Mouse (Mus musculus): Measurements from ENCODE around the gene Zfp583. TPM values are rescaled to one million over a fixed set of nuclear protein-coding genes. Genes with fewer than 3 reads are reported as not detected.
"Not testable (repeated sequence)": the region's sequence is repeated elsewhere in the genome, so short reads cannot be mapped to it uniquely, and the experiment has no call there.

Gene Zfp583
- 5.6 and 6.9 TPM in 2 replicates for polyA plus RNA-seq (2012; rRNA removed)

DNA sequence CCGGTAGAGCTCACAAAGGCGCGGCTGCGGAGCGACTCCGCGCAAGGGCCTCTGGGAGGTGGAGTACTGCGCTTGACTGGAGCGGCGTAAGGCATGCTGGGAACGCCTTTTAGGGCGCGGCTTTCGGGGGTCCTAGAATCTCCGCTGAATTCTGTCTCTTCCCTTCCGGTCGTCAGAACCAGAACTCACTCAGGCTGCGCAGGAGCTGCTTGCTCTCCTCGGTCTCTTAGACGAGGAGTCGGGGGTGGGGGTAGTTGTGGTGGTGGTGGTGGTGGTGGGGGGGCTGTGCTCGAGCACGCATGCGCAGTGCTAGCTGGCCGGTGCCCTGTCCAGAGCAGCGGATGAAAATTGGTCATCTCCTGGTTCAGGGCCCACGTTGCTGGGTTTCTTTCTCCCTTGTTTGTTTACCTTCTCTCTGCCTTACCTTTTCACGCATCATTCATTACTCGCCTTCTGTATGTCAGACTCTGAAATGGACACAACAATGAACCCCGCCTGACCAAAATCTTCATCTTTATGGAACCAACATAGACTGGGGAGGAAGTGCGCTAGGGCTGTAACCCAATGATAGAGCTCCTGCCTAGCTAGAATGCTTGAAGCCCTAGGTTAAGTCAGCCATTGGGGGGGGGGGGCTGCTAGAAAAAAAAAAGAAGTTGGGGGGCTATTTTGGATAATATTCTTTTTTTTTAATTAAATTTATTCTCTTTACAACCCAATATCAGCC, at the start of gene Zfp583:
TSS of gene Zfp583 (minus strand) at position 53 of the 724 bp plus-strand sequence.
- Histone ChIP-seq H3K27me3 (ENCODE audit: control insufficient read depth, insufficient read depth, low read length) (no peaks in the 10 kb centered on the region), H3K4me3 (replicated peaks; ENCODE audit: insufficient read depth, low read depth, low read length) (peak within 1 kb of the TSS; percentile 99), H3K4me1 (ENCODE audit: control insufficient read depth, insufficient read depth, low read length) (peaks cover 4% of the 10 kb centered on the region; the same call in 1 of the 2 replicates), H3K27ac (ENCODE audit: insufficient read depth, low read length) (peak within 1 kb of the TSS; percentile 82)
- TF ChIP-seq POLR2A (IDR thresholded peaks at IDR 0.05; ENCODE audit: borderline replicate concordance, insufficient read depth, low read length) = no peak
- no peak for TF ChIP-seq CTCF (IDR thresholded peaks at IDR 0.05; ENCODE audit: borderline replicate concordance, insufficient read depth, low read depth, low read length)
- peak; percentile 90 to 91 for DNase-seq
- WGBS = 5% methylated on average over 31 of the region's 31 CpGs

DNA sequence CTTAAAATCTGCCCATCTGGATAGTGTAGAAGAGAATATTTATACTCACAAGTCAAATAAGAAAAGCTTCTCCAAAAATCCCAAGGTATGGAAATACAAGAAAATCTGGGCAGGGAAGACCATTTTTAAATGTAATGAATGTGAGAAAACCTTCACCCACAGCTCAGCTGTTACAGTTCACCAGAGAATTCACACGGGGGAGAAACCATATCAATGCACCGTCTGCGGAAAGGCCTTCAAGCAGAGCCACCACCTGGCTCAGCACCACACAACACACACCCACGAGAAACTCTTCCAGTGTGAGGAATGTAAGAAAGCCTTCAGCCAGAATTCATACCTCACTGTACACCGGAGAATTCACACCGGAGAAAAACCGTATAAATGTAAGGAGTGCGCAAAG, 47.4 kb upstream of the Zfp583 start:
- 80% methylated on average over 8 of the region's 8 CpGs for WGBS
- peaks cover 3% of the 10 kb centered on the region; the same call in 1 of the 2 replicates for H3K4me1 ChIP-seq (ENCODE audit: control insufficient read depth, insufficient read depth, low read length)
- no peak overlapping the region for H3K27ac ChIP-seq (ENCODE audit: insufficient read depth, low read length)
- TF ChIP-seq CTCF (IDR thresholded peaks at IDR 0.05; ENCODE audit: borderline replicate concordance, insufficient read depth, low read depth, low read length) (no peak), POLR2A (IDR thresholded peaks at IDR 0.05; ENCODE audit: borderline replicate concordance, insufficient read depth, low read length) (no peak)
- DNase-seq = no peak
- H3K27me3 ChIP-seq (ENCODE audit: control insufficient read depth, insufficient read depth, low read length) = no peaks in the 10 kb centered on the region
- no peak overlapping the region for H3K4me3 ChIP-seq (replicated peaks; ENCODE audit: insufficient read depth, low read depth, low read length)

GRCm38 (mm10) chr7:6372993-6373392, 41.9 kb upstream of the Zfp583 start:
- 93% methylated on average over 3 of the region's 3 CpGs for WGBS

GRCm38 (mm10) chr7:6369460-6369859, 38.4 kb upstream of the Zfp583 start:
- no peak for DNase-seq
- WGBS = 82% methylated on average over 3 of the region's 3 CpGs
- Histone ChIP-seq H3K4me1 (ENCODE audit: control insufficient read depth, insufficient read depth, low read length) (no peaks in the 10 kb centered on the region), H3K27me3 (ENCODE audit: control insufficient read depth, insufficient read depth, low read length) (no peaks in the 10 kb centered on the region), H3K27ac (ENCODE audit: insufficient read depth, low read length) (no peak overlapping the region), H3K4me3 (replicated peaks; ENCODE audit: insufficient read depth, low read depth, low read length) (no peak overlapping the region)
- TF ChIP-seq POLR2A (IDR thresholded peaks at IDR 0.05; ENCODE audit: borderline replicate concordance, insufficient read depth, low read length) = no peak
- no peak for TF ChIP-seq CTCF (IDR thresholded peaks at IDR 0.05; ENCODE audit: borderline replicate concordance, insufficient read depth, low read depth, low read length)

More at GRCm38 (mm10) chr7:6372993-6373392, 41.9 kb upstream of the Zfp583 start:
- TF ChIP-seq POLR2A (IDR thresholded peaks at IDR 0.05; ENCODE audit: borderline replicate concordance, insufficient read depth, low read length) = no peak
- no peak for DNase-seq
- H3K27ac ChIP-seq (ENCODE audit: insufficient read depth, low read length) = no peak overlapping the region
- H3K4me3 ChIP-seq (replicated peaks; ENCODE audit: insufficient read depth, low read depth, low read length) = no peak overlapping the region
- H3K4me1 ChIP-seq (ENCODE audit: control insufficient read depth, insufficient read depth, low read length) = no peaks in the 10 kb centered on the region
- no peaks in the 10 kb centered on the region for H3K27me3 ChIP-seq (ENCODE audit: control insufficient read depth, insufficient read depth, low read length)

DNA sequence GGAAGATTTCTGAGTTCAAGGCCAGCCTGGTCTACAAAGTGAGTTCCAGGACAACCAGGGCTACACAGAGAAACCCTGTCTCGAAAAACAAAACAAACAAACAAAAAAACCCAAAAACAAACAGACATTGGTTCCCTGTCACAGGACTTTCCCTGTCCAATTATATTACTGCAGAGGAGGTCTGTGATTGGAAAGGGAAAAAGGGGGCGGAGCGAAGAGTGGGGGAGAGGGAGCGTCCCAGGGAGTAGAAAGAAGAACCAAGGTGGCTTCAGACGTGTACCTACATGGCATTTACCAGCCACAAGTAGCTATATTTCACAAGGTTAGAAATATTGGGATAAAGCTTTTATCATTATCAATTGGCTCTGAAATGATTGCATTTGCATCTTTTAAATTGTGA, 37.1 kb upstream of the Zfp583 start:
- H3K4me1 ChIP-seq (ENCODE audit: control insufficient read depth, insufficient read depth, low read length); H3K27ac ChIP-seq (ENCODE audit: insufficient read depth, low read length); DNase-seq; H3K4me3 ChIP-seq (replicated peaks; ENCODE audit: insufficient read depth, low read depth, low read length); H3K27me3 ChIP-seq (ENCODE audit: control insufficient read depth, insufficient read depth, low read length): not testable (repeated sequence)
- 86% methylated on average over 5 of the region's 5 CpGs for WGBS

- no peak overlapping the region for H3K27ac ChIP-seq (ENCODE audit: insufficient read depth, low read length)
- no peak overlapping the region for H3K4me3 ChIP-seq (replicated peaks; ENCODE audit: insufficient read depth, low read depth, low read length)
- TF ChIP-seq POLR2A (IDR thresholded peaks at IDR 0.05; ENCODE audit: borderline replicate concordance, insufficient read depth, low read length) (no peak), CTCF (IDR thresholded peaks at IDR 0.05; ENCODE audit: borderline replicate concordance, insufficient read depth, low read depth, low read length) (no peak)
- H3K4me1 ChIP-seq (ENCODE audit: control insufficient read depth, insufficient read depth, low read length) = no peaks in the 10 kb centered on the region
- no peaks in the 10 kb centered on the region for H3K27me3 ChIP-seq (ENCODE audit: control insufficient read depth, insufficient read depth, low read length)
- no peak for DNase-seq
- 95% methylated on average over 5 of the region's 5 CpGs for whole genome bisulfite sequencing
Measured at GRCm38 (mm10) chr7:6367185-6367584, 36.1 kb upstream of the Zfp583 start.

GRCm38 (mm10) chr7:6364761-6365160, 33.7 kb upstream of the Zfp583 start:
- no peak overlapping the region for H3K4me3 ChIP-seq (replicated peaks; ENCODE audit: insufficient read depth, low read depth, low read length)
- TF ChIP-seq CTCF (IDR thresholded peaks at IDR 0.05; ENCODE audit: borderline replicate concordance, insufficient read depth, low read depth, low read length) (no peak), POLR2A (IDR thresholded peaks at IDR 0.05; ENCODE audit: borderline replicate concordance, insufficient read depth, low read length) (no peak)
- H3K4me1 ChIP-seq (ENCODE audit: control insufficient read depth, insufficient read depth, low read length) = no peaks in the 10 kb centered on the region
- no peak overlapping the region for H3K27ac ChIP-seq (ENCODE audit: insufficient read depth, low read length)
- WGBS = 50% methylated on average over 1 of the region's 1 CpGs
- no peaks in the 10 kb centered on the region for H3K27me3 ChIP-seq (ENCODE audit: control insufficient read depth, insufficient read depth, low read length)
- no peak for DNase-seq

- no peaks in the 10 kb centered on the region for H3K4me1 ChIP-seq (ENCODE audit: control insufficient read depth, insufficient read depth, low read length)
- no peaks in the 10 kb centered on the region for H3K27me3 ChIP-seq (ENCODE audit: control insufficient read depth, insufficient read depth, low read length)
- WGBS = under 1% methylated on average over 23 of the region's 23 CpGs
- TF ChIP-seq POLR2A (IDR thresholded peaks at IDR 0.05; ENCODE audit: borderline replicate concordance, insufficient read depth, low read length) (peak; percentile 74; the same call in 1 of the 2 replicates), CTCF (IDR thresholded peaks at IDR 0.05; ENCODE audit: borderline replicate concordance, insufficient read depth, low read depth, low read length) (no peak)
- peak in 1 of 2 experiments; percentile 91 for DNase-seq
- peak within 1 kb of the TSS; percentile 96 for H3K4me3 ChIP-seq (replicated peaks; ENCODE audit: insufficient read depth, low read depth, low read length)
- H3K27ac ChIP-seq (ENCODE audit: insufficient read depth, low read length) = peak within 1 kb of the TSS; percentile 64; the same call in 1 of the 2 replicates
Measured at GRCm38 (mm10) chr7:6363047-6363488, 32.0 kb upstream of the Zfp583 start, which contains the start of gene Zfp78. Gene Zfp78 (plus strand): TSS chr7:6363280.
